Mouse (Mus musculus) adrenal gland, postnatal 4 days (tissue): ENCODE measurements around the gene Vegfb. TPM values are rescaled to one million over a fixed set of nuclear protein-coding genes. Genes with fewer than 3 reads are reported as not detected.
A peak's percentile ranks its signal among the peaks of the same experiment; 100 is the strongest.

Experiments
- DNase-seq, 2 experiments: peaks; one replicate each; pipeline ENCODE4 v3.0.0; 2021 to 2022; ENCODE audit warnings: low spot score in 2 of 2, mixed read lengths in 2 of 2
- total RNA-seq, 2 experiments: library from RNA; stranded (reverse); gene quantifications; 2 replicates each; pipeline ENCODE4 v1.2.3; 2021

The Vegfb gene
- total RNA-seq, 2 experiments from 2014 or later = 88.6 to 89.2 TPM

DNA sequence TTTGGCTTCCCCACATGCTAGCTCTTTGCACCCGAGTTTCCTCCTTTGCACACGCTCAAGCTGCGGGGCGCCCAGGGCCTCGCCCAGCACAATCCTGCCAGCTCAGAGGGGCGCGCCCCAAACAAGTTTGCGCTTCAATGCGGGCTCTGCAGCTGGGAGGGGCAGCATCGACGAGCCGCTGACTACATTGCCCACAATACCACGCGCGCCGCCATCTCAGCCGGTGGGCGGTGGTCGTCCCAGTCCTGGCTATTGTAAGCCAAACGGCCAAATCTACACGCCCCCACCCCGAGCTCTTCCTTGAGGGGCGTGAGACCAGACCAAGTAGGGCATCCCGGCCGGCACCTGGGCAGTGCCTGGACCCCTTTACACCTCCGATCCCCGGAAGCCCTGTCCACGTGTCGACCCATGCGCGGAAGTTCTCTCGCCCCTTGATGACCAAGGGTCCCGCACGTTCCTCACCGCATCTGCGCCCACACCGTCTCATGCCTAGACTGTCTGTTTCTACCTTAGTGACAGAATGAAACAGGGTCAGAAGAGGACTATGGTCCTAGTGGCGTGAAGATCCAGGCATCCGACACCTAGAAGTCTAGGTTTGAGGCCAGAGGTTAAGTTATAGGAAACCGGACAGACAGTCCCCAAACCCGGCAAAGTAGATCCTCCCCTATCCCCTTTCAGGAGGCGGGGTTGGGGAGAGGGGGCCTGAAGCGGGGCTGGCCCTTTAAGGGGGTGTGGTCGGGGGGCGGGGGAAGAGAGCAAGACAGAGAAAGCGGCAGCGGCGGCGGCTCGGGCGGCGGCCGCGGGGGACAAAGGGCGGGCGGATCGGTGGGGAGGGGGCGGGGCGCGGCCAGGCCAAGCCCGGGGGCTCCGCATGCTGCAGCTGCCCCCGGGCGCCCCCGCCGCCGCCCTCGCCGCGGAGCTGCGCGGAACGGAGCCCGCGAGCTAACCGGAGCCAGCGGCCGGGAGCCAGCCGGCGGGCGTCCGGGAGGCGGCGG lies 12.9 kb downstream of the Vegfb start, which contains the start of gene Ppp1r14b:
Gene Ppp1r14b (plus strand): TSS at position 758 of the 995 bp plus-strand sequence.
- DNase-seq = peak in 1 of 2 experiments; percentile 70

- DNase-seq = no peak
Measured at GRCm38 (mm10) chr19:6973581-6974190, 13.8 kb downstream of the Vegfb start.

DNA sequence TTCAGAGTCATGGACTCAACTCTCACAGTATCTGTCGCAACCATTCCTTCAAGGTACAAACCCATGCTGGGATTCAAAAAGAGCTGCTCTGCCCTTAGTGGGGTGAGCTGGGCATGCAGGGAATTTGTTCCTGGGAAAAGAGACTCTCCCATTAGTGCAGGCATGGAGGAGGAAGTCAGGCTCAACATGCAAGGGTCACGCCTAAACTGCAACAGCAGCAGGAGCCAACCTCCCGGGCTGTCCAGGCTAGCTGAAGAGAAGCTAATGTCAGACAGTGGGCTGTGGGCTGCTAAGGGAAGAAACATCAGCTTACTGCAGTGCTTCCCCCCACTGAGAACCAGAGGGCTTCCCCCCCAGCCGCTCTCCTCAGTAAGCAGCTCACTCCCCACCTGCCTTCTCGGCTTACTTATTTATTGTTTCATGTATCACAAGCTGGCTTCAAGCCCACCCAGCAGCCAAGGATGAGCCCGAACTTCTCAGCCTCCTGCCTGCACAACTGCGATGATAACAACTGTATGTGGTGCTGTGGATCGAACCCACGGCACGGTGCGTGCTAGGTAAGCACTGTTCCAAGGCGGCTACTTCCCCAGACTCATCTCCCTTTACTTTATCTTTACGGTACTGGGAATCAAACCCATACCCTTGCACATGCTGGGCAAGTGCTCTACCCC lies 15.1 kb downstream of the Vegfb start:
- no peak for DNase-seq

DNA sequence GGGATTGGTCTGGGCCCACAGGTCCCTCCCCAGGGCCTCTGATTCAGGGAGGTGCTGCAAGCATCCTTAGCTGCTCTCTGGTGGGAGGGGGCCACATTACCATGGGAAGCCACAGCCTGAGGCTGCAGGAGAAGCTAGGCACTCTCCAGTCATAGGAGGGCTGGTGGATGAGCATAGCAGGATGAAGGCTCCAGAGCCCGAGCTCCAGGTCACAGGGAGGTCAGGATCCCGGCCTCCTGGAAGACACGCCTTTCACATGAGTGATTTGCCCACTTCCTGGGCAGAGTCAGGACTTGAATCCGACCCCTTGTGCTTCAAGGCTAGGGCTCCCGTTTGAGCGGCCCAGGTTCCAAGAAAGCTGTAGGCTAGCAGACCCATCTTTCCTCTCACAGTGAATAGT lies 15.8 kb downstream of the Vegfb start:
- DNase-seq = no peak

DNA sequence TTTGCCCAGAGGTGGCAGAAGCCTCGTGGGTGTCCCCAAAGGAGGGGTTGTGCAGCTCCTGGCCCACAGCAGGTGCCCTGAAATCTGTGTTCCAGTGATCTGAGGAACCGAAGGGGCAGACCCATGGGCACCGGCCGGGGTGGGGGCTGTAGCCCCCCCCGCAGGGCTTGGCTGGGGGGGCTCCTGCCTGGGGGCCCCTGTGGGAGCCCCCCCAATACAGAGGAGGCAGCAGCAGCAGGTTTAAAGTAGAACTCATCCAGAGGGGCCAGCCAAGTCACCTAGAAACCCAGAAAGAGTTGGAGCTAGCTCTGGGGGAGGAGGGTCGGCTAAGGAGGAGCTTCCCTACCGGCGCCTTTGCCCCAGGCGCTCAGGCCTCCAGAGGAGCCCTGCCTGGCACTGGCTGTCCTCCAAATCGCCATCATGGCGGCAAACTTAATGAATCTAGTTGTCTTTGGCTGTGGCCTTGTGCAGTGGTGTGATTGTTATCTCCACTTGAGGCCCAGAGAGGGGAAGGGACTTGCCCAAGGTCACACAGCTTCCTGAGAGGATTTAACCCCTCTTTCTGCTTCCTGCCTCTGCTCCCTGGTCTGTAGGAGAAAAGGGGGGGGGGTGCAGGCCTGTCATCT lies 16.9 kb downstream of the Vegfb start:
- no peak for DNase-seq

GRCm38 (mm10) chr19:6969665-6970381 lies 17.6 kb downstream of the Vegfb start:
- DNase-seq = peak; percentile 66 to 73

GRCm38 (mm10) chr19:6969291-6969664 lies 18.2 kb downstream of the Vegfb start:
- DNase-seq = no peak

DNA sequence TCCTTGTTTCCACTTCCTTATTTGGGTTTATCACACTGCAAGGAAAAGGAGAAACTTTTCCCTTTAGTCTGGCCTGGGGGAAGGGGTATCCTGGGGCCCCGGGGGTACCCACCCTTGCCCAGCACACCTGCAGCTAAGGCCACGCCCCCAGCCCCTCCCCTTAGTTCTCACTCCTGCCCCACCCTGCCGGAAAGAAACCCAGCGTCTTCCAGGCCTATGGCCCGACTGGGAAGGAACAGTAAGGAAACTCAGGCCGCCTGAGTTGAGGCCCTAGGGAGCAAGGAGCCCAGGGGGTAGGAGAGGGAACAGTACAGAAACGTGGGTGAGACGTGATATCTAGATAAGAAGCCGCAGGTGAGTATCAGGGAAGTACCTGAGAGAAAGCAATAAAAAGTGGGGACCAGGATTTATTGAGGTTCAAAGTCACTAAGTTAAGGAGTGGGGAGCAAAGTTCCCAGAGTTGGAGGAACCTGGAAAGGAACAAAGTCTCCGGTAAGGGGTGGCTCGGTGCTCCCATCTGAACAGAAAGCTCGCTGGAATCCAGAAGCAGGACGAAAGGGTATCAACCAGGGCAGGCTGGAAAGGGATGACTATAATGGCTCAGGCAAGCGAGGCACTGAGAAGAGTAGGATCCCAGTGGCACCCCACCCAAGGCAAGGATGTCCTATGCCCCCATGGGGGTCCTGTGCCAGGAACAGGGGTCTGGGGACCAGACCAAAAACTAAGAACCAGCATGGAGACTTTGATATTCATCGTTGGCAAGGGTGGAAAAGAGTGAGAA lies 18.8 kb downstream of the Vegfb start:
- DNase-seq = no peak

- no peak for DNase-seq
Measured at GRCm38 (mm10) chr19:6956461-6956860, 31.0 kb downstream of the Vegfb start.

DNA sequence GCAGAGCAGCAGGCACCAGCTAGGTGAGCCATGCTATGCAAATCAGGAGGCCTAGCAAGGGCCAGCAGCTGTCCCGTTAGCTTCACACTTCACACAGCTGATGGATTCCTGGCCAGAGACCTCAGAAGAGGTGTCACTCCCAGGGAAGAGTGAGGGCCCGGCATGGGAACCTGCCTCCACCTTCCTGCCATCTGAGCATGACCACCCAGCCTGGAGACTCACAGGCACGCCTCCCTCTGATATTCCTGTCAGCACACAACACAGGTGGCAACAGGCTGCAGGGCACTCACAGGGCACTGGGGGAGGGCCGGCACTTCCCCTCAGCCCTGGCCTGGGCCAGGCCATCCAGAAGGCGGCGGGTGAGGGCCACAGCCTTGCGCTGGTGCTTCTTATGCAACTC lies 32.0 kb downstream of the Vegfb start:
- DNase-seq = no peak

GRCm38 (mm10) chr19:6954046-6954445 lies 33.4 kb downstream of the Vegfb start:
- no peak for DNase-seq

- peak in 1 of 2 experiments; percentile 49 for DNase-seq
Measured at GRCm38 (mm10) chr19:6952712-6953037, 34.8 kb downstream of the Vegfb start.

DNA sequence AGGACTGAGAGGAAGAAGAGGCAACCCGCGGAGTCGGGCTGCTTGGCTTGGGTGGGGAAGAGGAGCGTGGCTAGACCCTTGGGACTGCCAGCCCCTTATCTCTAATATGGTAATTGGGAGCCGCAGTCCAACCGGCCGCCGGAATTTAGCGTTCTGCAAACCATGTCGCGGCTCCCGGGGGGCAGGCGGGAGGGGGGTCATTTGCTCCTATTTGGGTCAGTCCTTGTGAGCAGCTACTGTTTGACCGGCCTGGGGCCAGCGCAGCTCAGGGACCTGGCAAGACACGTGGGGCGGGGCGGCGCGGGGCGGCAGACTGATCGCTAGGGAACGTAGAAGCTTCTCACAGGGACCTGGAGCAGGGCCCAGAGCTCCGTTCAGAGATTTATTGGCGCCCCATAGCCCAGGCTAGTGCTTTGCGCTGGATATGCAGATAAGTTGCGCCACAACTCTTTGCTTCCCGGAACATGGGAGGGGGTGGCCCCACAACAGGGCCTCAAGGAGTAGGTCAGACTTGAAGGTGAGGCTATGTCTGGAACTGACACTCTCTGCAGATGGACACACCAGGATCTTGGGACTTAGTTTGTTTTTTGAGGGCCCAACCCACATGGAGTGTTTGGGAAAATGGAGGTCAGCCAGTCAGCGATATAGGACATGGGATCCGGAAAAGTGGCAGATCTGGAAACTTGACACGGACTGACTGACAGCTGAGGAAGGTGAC lies 35.3 kb downstream of the Vegfb start:
- DNase-seq = peak; percentile 71 to 73

DNA sequence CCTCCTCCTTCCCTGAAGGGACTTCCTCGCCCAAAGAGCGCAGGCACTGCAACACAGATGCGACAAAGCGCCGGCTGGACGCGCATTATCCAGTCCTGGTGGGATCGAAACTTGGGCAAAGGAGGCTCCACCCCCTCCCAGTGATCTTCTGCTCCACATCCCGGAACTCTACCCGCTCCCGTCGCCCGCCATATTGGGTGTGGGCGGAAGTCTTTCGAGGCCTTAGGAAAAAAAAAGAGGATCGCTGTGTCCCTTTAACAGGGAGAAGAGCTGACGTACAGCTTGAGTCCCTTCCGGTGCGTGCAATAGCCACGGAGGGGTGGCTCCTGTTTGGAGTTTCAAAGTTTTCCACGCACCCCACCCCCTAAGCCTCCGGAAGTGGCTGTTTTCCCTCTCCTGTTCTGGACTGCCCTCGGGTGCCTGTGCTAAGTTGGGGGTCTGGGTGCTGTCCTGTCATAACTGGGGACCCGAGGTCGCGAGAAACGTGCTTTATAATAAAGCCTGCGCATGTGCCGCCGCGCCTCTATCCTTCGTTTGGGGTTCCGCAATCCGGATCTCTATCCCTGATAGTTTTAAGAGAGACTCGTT lies 36.0 kb downstream of the Vegfb start:
- peak; percentile 70 to 83 for DNase-seq

GRCm38 (mm10) chr19:6950613-6951153 lies 36.8 kb downstream of the Vegfb start:
- no peak for DNase-seq

DNA sequence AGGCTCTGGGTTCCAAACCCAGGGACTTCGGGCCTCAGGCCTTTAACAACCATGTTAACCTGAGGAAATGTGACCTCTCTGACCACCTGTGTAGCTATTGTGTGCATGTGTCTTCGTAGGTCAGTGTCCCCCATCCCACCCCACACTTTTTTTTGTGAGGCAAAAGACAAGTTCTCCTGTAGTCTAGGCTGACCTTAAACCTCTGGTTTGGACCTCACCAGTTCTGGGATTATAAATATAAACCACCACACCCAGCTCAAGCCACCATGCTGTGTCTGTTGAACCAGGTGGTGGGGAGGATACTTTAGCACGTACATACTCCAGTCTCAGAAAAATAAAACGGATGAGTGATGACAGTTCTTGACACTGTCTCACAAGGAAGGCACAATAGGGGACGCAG lies 37.5 kb downstream of the Vegfb start:
- no peak for DNase-seq

GRCm38 (mm10) chr19:6949532-6949931 lies 37.9 kb downstream of the Vegfb start:
- DNase-seq = no peak

- no peak for DNase-seq
Measured at GRCm38 (mm10) chr19:6948186-6948585, 39.3 kb downstream of the Vegfb start.

DNA sequence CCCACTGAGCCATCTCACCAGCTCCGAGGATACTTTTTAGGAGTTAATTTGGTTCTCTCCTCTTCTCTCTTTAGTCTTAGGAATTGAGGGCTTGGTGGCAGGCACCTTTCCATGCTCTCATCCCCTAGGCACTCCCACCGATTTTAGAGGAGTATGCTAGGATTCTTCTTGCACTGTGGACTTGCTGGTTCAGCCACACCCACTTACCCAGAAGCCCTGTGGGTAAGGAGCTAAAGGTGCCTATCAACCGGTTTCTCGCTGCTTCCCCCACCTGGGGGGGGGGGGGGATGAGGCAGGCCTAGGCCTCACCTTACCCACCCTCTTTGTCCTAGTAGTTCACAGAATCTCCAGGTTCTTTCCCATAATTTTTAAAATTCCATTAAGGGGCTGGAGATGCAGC lies 39.7 kb downstream of the Vegfb start:
- no peak for DNase-seq
